Mouse (Mus musculus): ENCODE measurements at regions not wholly inside any gene's neighbourhood (a gene's known extent, or its start where the extent isn't known, plus 50 kb on each side); places are given as distances from the start of the nearest gene placed in this dataset.

DNA sequence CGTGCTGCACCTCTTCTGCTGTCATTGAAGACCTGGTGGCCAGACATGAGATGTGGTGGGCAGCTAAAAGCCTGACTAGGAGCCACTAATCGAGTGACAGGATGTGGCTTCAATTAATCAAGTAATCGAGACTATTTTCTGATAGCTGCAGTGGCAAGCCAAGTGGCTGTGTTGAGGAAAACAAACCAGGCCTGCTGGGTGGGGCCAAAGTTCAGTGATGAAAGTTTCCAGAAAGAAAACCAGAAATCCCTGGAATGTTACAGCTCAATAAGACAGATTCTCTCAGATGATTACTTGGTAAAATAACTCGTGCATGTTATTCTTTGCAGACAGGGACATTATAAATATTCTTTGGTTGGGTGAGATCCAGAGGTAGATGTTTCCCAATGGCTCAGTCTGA lies 564.4 kb upstream of the Tbl1xr1 start:
- Histone ChIP-seq H3K4me2 (ENCODE audit: low read depth) (no peak overlapping the region), H3K9ac (replicated peaks) (no peak overlapping the region), H3K4me3 (ENCODE audit: insufficient read depth in 1 of 2, low read depth in 2 of 2, low read length in 2 of 2) (no peak overlapping the region), H3K27ac (no peak overlapping the region), H3K36me3 (replicated peaks; ENCODE audit: control insufficient read depth, insufficient read depth, low read depth) (no peaks in the 10 kb centered on the region), H3K27me3 (ENCODE audit: control insufficient read depth, insufficient read depth, low read length) (no peaks in the 10 kb centered on the region), H3K4me1 (replicated peaks; ENCODE audit: control insufficient read depth in 2 of 2, insufficient read depth in 2 of 2, low read length in 1 of 2) (no peaks in the 10 kb centered on the region), H3K9me3 (ENCODE audit: control insufficient read depth, low read length) (peaks cover 9% of the 10 kb centered on the region)
- no peak for DNase-seq (ENCODE audit: low read depth in 3 of 3, low spot score in 3 of 3)
- ATAC-seq (ENCODE audit: insufficient read depth), result no peak
- TF ChIP-seq CTCF (IDR thresholded peaks at IDR 0.05; ENCODE audit: low read depth) (no peak), EP300 (IDR thresholded peaks at IDR 0.05; ENCODE audit: low read depth) (no peak)
- 48% methylated on average over 4 of the region's 4 CpGs for WGBS (ENCODE audit: insufficient replicate concordance)

DNA sequence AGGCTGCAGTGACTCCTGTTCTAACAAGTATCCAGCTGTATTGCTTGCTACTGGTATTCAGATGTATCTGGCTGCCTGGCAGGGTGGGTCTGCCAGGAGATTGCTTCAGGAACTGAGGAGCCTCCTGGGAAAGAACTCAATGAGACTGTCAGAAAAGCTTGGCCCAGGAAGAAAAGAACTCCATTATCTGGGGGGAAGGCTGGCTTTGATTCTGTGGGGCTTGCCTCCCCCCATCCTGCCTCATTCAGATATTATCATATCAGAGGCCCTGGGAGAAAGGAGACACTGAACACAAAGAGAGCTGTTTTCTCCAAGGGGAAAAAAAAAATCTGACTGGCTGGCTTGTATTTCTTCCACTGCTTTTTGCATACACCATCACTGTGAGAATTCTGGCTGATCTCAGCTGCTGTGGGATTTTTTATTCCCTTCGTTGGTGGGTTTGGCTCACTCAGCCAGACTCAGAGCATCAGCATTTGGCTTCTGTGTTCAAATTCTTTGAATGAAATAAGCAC lies 552.0 kb upstream of the Tbl1xr1 start:
- DNase-seq (ENCODE audit: low read depth in 3 of 3, low spot score in 3 of 3), result no peak
- 37% methylated on average over 1 of the region's 1 CpGs for WGBS (ENCODE audit: insufficient replicate concordance)
- no peaks in the 10 kb centered on the region for H3K36me3 ChIP-seq (replicated peaks; ENCODE audit: control insufficient read depth, insufficient read depth, low read depth)
- H3K27ac ChIP-seq, result no peak overlapping the region
- H3K9me3 ChIP-seq (ENCODE audit: control insufficient read depth, low read length), result no peaks in the 10 kb centered on the region
- H3K27me3 ChIP-seq (ENCODE audit: control insufficient read depth, insufficient read depth, low read length), result no peaks in the 10 kb centered on the region
- ATAC-seq (ENCODE audit: insufficient read depth), result no peak
- no peak overlapping the region for H3K9ac ChIP-seq (replicated peaks)
- no peak overlapping the region for H3K4me2 ChIP-seq (ENCODE audit: low read depth)
- TF ChIP-seq EP300 (IDR thresholded peaks at IDR 0.05; ENCODE audit: low read depth), result no peak
- TF ChIP-seq CTCF (IDR thresholded peaks at IDR 0.05; ENCODE audit: low read depth), result no peak
- no peaks in the 10 kb centered on the region for H3K4me1 ChIP-seq (replicated peaks; ENCODE audit: control insufficient read depth in 2 of 2, insufficient read depth in 2 of 2, low read length in 1 of 2)
- no peak overlapping the region for H3K4me3 ChIP-seq (ENCODE audit: insufficient read depth in 1 of 2, low read depth in 2 of 2, low read length in 2 of 2)

DNA sequence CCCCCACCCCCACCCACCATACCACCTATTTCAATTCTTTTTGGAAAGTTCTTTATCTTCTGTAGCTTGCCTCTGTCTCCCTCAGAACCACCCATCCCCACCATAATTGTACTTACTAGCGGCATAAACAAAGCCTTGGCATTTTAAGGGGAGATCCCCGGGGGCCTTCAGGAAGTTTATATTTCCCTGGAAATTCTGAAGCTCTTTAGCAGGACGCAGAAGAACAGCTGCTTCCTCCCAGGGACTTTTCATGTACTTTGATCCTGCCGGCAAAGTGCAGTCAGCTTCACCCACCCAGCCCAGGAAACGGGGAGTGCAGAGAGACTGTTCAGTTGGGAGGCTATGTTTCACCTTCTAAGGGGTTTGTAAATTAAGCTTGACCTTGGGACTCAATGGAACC lies 545.6 kb upstream of the Tbl1xr1 start:
- TF ChIP-seq EP300 (IDR thresholded peaks at IDR 0.05; ENCODE audit: low read depth), result no peak
- TF ChIP-seq CTCF (IDR thresholded peaks at IDR 0.05; ENCODE audit: low read depth), result no peak
- ATAC-seq (ENCODE audit: insufficient read depth) (no peak), DNase-seq (ENCODE audit: low read depth in 3 of 3, low spot score in 3 of 3) (no peak)

DNA sequence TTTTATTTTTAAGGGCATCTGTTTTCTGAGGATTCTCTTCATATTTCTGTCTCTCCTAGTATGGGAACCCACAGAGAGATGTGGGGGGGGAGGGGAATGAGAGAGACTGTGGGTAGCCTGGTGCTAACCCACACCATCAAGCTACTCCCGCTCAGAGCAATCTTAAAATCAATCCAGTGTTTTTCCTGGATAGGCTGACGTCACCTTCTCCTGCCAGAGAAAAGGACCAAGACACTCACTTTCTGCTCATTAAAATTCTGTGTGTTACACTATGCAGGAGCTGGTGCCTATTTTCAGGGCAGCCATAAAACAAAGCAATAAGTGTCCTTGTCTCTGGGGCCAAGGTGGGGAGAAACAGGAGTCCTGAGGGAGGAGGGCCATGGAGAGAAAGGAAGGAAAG lies 537.3 kb upstream of the Tbl1xr1 start:
- DNase-seq (ENCODE audit: low read depth in 3 of 3, low spot score in 3 of 3), result no peak

More for the DNA sequence above, 545.6 kb upstream of the Tbl1xr1 start:
- no peaks in the 10 kb centered on the region for H3K4me1 ChIP-seq (replicated peaks; ENCODE audit: control insufficient read depth in 2 of 2, insufficient read depth in 2 of 2, low read length in 1 of 2)
- 19% methylated on average over 5 of the region's 5 CpGs for WGBS (ENCODE audit: insufficient replicate concordance)
- no peak overlapping the region for H3K4me2 ChIP-seq (ENCODE audit: low read depth)
- H3K27me3 ChIP-seq (ENCODE audit: control insufficient read depth, insufficient read depth, low read length), result no peaks in the 10 kb centered on the region
- no peak overlapping the region for H3K4me3 ChIP-seq (ENCODE audit: insufficient read depth in 1 of 2, low read depth in 2 of 2, low read length in 2 of 2)
- no peak overlapping the region for H3K9ac ChIP-seq (replicated peaks)
- H3K27ac ChIP-seq, result no peak overlapping the region
- H3K9me3 ChIP-seq (ENCODE audit: control insufficient read depth, low read length), result no peaks in the 10 kb centered on the region
- no peaks in the 10 kb centered on the region for H3K36me3 ChIP-seq (replicated peaks; ENCODE audit: control insufficient read depth, insufficient read depth, low read depth)

DNA sequence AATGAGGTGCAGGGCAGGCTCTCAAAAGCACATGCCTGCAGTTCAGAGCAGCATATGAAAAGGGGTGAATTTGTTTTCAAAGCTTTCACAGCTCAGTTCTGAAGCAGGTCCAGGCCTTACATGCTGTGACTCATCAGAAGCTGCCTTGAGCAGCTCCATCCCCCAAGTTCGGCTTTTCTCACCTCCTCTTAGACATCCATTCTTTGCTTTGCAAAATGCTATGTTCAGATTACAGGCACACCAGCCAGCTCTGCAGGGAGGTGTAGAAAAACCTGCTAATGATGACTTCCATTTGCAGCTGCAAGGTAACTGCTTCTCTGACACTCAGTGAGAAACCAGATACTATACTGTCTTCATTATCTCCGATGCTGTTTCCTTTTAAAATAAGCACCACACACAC lies 532.0 kb upstream of the Tbl1xr1 start:
- Histone ChIP-seq H3K9me3 (ENCODE audit: control insufficient read depth, low read length) (no peaks in the 10 kb centered on the region), H3K27ac (no peak overlapping the region), H3K36me3 (replicated peaks; ENCODE audit: control insufficient read depth, insufficient read depth, low read depth) (no peaks in the 10 kb centered on the region), H3K4me3 (ENCODE audit: insufficient read depth in 1 of 2, low read depth in 2 of 2, low read length in 2 of 2) (no peak overlapping the region), H3K4me2 (ENCODE audit: low read depth) (no peak overlapping the region), H3K27me3 (ENCODE audit: control insufficient read depth, insufficient read depth, low read length) (no peaks in the 10 kb centered on the region), H3K9ac (replicated peaks) (no peak overlapping the region), H3K4me1 (replicated peaks; ENCODE audit: control insufficient read depth in 2 of 2, insufficient read depth in 2 of 2, low read length in 1 of 2) (no peaks in the 10 kb centered on the region)
- WGBS (ENCODE audit: insufficient replicate concordance), result 44% methylated on average over 2 of the region's 2 CpGs
- ATAC-seq (ENCODE audit: insufficient read depth), result no peak
- TF ChIP-seq EP300 (IDR thresholded peaks at IDR 0.05; ENCODE audit: low read depth) (no peak), CTCF (IDR thresholded peaks at IDR 0.05; ENCODE audit: low read depth) (no peak)
- no peak for DNase-seq (ENCODE audit: low read depth in 3 of 3, low spot score in 3 of 3)

More for the DNA sequence above, 537.3 kb upstream of the Tbl1xr1 start:
- no peaks in the 10 kb centered on the region for H3K36me3 ChIP-seq (replicated peaks; ENCODE audit: control insufficient read depth, insufficient read depth, low read depth)
- H3K4me2 ChIP-seq (ENCODE audit: low read depth), result no peak overlapping the region
- H3K4me1 ChIP-seq (replicated peaks; ENCODE audit: control insufficient read depth in 2 of 2, insufficient read depth in 2 of 2, low read length in 1 of 2), result no peaks in the 10 kb centered on the region
- H3K9me3 ChIP-seq (ENCODE audit: control insufficient read depth, low read length), result no peaks in the 10 kb centered on the region
- H3K27me3 ChIP-seq (ENCODE audit: control insufficient read depth, insufficient read depth, low read length), result no peaks in the 10 kb centered on the region
- 54% methylated on average over 2 of the region's 2 CpGs for WGBS (ENCODE audit: insufficient replicate concordance)
- TF ChIP-seq EP300 (IDR thresholded peaks at IDR 0.05; ENCODE audit: low read depth) (no peak), CTCF (IDR thresholded peaks at IDR 0.05; ENCODE audit: low read depth) (no peak)
- no peak overlapping the region for H3K9ac ChIP-seq (replicated peaks)
- no peak overlapping the region for H3K4me3 ChIP-seq (ENCODE audit: insufficient read depth in 1 of 2, low read depth in 2 of 2, low read length in 2 of 2)
- no peak overlapping the region for H3K27ac ChIP-seq
- no peak for ATAC-seq (ENCODE audit: insufficient read depth)

Measured in liver, embryonic 14.5 days (tissue).